Mouse (Mus musculus): Measurements from ENCODE around the gene March9. TPM values are rescaled to one million over a fixed set of nuclear protein-coding genes. Genes with fewer than 3 reads are reported as not detected.
A peak's percentile ranks its signal among the peaks of the same experiment; 100 is the strongest.

March9 gene
- polyA plus RNA-seq, 1 experiment from 2014 or later, result 0.12 TPM

GRCm38 (mm10) chr10:127094382-127094802 lies 34.4 kb upstream of the March9 start:
- Histone ChIP-seq H3K4me2 (ENCODE audit: low read depth, low read length) (no peak overlapping the region), H3K4me1 (ENCODE audit: control insufficient read depth, insufficient read depth, low read length) (peaks cover 15% of the 10 kb centered on the region), H3K36me3 (ENCODE audit: control insufficient read depth, insufficient read depth) (peaks cover 9% of the 10 kb centered on the region), H3K27me3 (ENCODE audit: control insufficient read depth, insufficient read depth, low read length) (peaks cover 43% of the 10 kb centered on the region), H3K9me3 (replicated peaks; ENCODE audit: control insufficient read depth, low read length) (no peaks in the 10 kb centered on the region), H3K27ac (ENCODE audit: low read length) (no peak overlapping the region), H3K9ac (ENCODE audit: low read length) (no peak overlapping the region), H3K4me3 (ENCODE audit: low read length) (no peak overlapping the region)
- 0 out of 2 replicates have a peak, but pooled peaks have one; percentile 18 for ATAC-seq (replicated peaks; ENCODE audit: extremely low read depth, insufficient read depth, low FRiP score)
- WGBS, result 24% methylated on average over 7 of the region's 7 CpGs

GRCm38 (mm10) chr10:127092742-127093141 lies 32.8 kb upstream of the March9 start:
- peaks cover 15% of the 10 kb centered on the region for H3K4me1 ChIP-seq (ENCODE audit: control insufficient read depth, insufficient read depth, low read length)
- H3K27ac ChIP-seq (ENCODE audit: low read length), result no peak overlapping the region
- H3K4me3 ChIP-seq (ENCODE audit: low read length), result no peak overlapping the region
- WGBS, result 61% methylated on average over 4 of the region's 4 CpGs
- ATAC-seq (replicated peaks; ENCODE audit: extremely low read depth, insufficient read depth, low FRiP score), result no peak
- H3K36me3 ChIP-seq (ENCODE audit: control insufficient read depth, insufficient read depth), result peaks cover 8% of the 10 kb centered on the region
- no peak overlapping the region for H3K9ac ChIP-seq (ENCODE audit: low read length)
- no peak overlapping the region for H3K4me2 ChIP-seq (ENCODE audit: low read depth, low read length)
- H3K27me3 ChIP-seq (ENCODE audit: control insufficient read depth, insufficient read depth, low read length), result peaks cover 51% of the 10 kb centered on the region
- no peaks in the 10 kb centered on the region for H3K9me3 ChIP-seq (replicated peaks; ENCODE audit: control insufficient read depth, low read length)

GRCm38 (mm10) chr10:127091507-127092396 lies 31.8 kb upstream of the March9 start:
- Histone ChIP-seq H3K4me2 (ENCODE audit: low read depth, low read length) (peak overlapping the region; percentile 49), H3K4me3 (ENCODE audit: low read length) (peak overlapping the region; percentile 32), H3K36me3 (ENCODE audit: control insufficient read depth, insufficient read depth) (peaks cover 8% of the 10 kb centered on the region), H3K27ac (ENCODE audit: low read length) (no peak overlapping the region), H3K9ac (ENCODE audit: low read length) (no peak overlapping the region), H3K4me1 (ENCODE audit: control insufficient read depth, insufficient read depth, low read length) (peaks cover 15% of the 10 kb centered on the region), H3K27me3 (ENCODE audit: control insufficient read depth, insufficient read depth, low read length) (peaks cover 56% of the 10 kb centered on the region), H3K9me3 (replicated peaks; ENCODE audit: control insufficient read depth, low read length) (no peaks in the 10 kb centered on the region)
- WGBS, result 10% methylated on average over 49 of the region's 51 CpGs
- ATAC-seq (replicated peaks; ENCODE audit: extremely low read depth, insufficient read depth, low FRiP score), result 0 out of 2 replicates have a peak, but pooled peaks have one; percentile 37

- Histone ChIP-seq H3K9ac (ENCODE audit: low read length) (no peak overlapping the region), H3K4me3 (ENCODE audit: low read length) (peak overlapping the region; percentile 32), H3K27ac (ENCODE audit: low read length) (no peak overlapping the region), H3K27me3 (ENCODE audit: control insufficient read depth, insufficient read depth, low read length) (peaks cover 56% of the 10 kb centered on the region), H3K4me2 (ENCODE audit: low read depth, low read length) (peak overlapping the region; percentile 49), H3K4me1 (ENCODE audit: control insufficient read depth, insufficient read depth, low read length) (peaks cover 15% of the 10 kb centered on the region), H3K36me3 (ENCODE audit: control insufficient read depth, insufficient read depth) (peaks cover under 1% of the 10 kb centered on the region), H3K9me3 (replicated peaks; ENCODE audit: control insufficient read depth, low read length) (no peaks in the 10 kb centered on the region)
- WGBS, result 15% methylated on average over 57 of the region's 57 CpGs
- ATAC-seq (replicated peaks; ENCODE audit: extremely low read depth, insufficient read depth, low FRiP score), result peak; percentile 20; the same call in 1 of the 2 replicates
Measured at GRCm38 (mm10) chr10:127090560-127091411, 30.8 kb upstream of the March9 start.

GRCm38 (mm10) chr10:127085633-127086032 lies 25.6 kb upstream of the March9 start:
- WGBS, result 60% methylated on average over 6 of the region's 6 CpGs
- Histone ChIP-seq H3K9me3 (replicated peaks; ENCODE audit: control insufficient read depth, low read length) (no peaks in the 10 kb centered on the region), H3K4me2 (ENCODE audit: low read depth, low read length) (no peak overlapping the region), H3K36me3 (ENCODE audit: control insufficient read depth, insufficient read depth) (no peaks in the 10 kb centered on the region), H3K27me3 (ENCODE audit: control insufficient read depth, insufficient read depth, low read length) (peaks cover 56% of the 10 kb centered on the region), H3K9ac (ENCODE audit: low read length) (no peak overlapping the region), H3K27ac (ENCODE audit: low read length) (no peak overlapping the region), H3K4me3 (ENCODE audit: low read length) (no peak overlapping the region), H3K4me1 (ENCODE audit: control insufficient read depth, insufficient read depth, low read length) (peaks cover 3% of the 10 kb centered on the region; the same call in 1 of the 2 replicates)
- no peak for ATAC-seq (replicated peaks; ENCODE audit: extremely low read depth, insufficient read depth, low FRiP score)

GRCm38 (mm10) chr10:127085052-127085451 lies 25.1 kb upstream of the March9 start:
- Histone ChIP-seq H3K36me3 (ENCODE audit: control insufficient read depth, insufficient read depth) (no peaks in the 10 kb centered on the region), H3K9me3 (replicated peaks; ENCODE audit: control insufficient read depth, low read length) (no peaks in the 10 kb centered on the region), H3K4me1 (ENCODE audit: control insufficient read depth, insufficient read depth, low read length) (peaks cover 4% of the 10 kb centered on the region; the same call in 1 of the 2 replicates), H3K4me3 (ENCODE audit: low read length) (no peak overlapping the region), H3K27me3 (ENCODE audit: control insufficient read depth, insufficient read depth, low read length) (peaks cover 56% of the 10 kb centered on the region), H3K9ac (ENCODE audit: low read length) (no peak overlapping the region), H3K4me2 (ENCODE audit: low read depth, low read length) (no peak overlapping the region), H3K27ac (ENCODE audit: low read length) (no peak overlapping the region)
- 76% methylated on average over 9 of the region's 9 CpGs for WGBS
- ATAC-seq (replicated peaks; ENCODE audit: extremely low read depth, insufficient read depth, low FRiP score), result no peak

GRCm38 (mm10) chr10:127083915-127084306 lies 23.9 kb upstream of the March9 start:
- no peak overlapping the region for H3K4me3 ChIP-seq (ENCODE audit: low read length)
- H3K27me3 ChIP-seq (ENCODE audit: control insufficient read depth, insufficient read depth, low read length), result peaks cover 56% of the 10 kb centered on the region
- H3K4me2 ChIP-seq (ENCODE audit: low read depth, low read length), result no peak overlapping the region
- no peak overlapping the region for H3K27ac ChIP-seq (ENCODE audit: low read length)
- H3K4me1 ChIP-seq (ENCODE audit: control insufficient read depth, insufficient read depth, low read length), result peaks cover 12% of the 10 kb centered on the region
- H3K9me3 ChIP-seq (replicated peaks; ENCODE audit: control insufficient read depth, low read length), result no peaks in the 10 kb centered on the region
- H3K9ac ChIP-seq (ENCODE audit: low read length), result no peak overlapping the region
- ATAC-seq (replicated peaks; ENCODE audit: extremely low read depth, insufficient read depth, low FRiP score), result no peak
- no peaks in the 10 kb centered on the region for H3K36me3 ChIP-seq (ENCODE audit: control insufficient read depth, insufficient read depth)
- 42% methylated on average over 5 of the region's 5 CpGs for WGBS

- H3K4me3 ChIP-seq (ENCODE audit: low read length), result no peak overlapping the region
- WGBS, result 35% methylated on average over 8 of the region's 8 CpGs
- no peak overlapping the region for H3K27ac ChIP-seq (ENCODE audit: low read length)
- H3K36me3 ChIP-seq (ENCODE audit: control insufficient read depth, insufficient read depth), result no peaks in the 10 kb centered on the region
- H3K4me2 ChIP-seq (ENCODE audit: low read depth, low read length), result no peak overlapping the region
- H3K4me1 ChIP-seq (ENCODE audit: control insufficient read depth, insufficient read depth, low read length), result peaks cover 12% of the 10 kb centered on the region
- H3K9ac ChIP-seq (ENCODE audit: low read length), result no peak overlapping the region
- ATAC-seq (replicated peaks; ENCODE audit: extremely low read depth, insufficient read depth, low FRiP score), result no peak
- no peaks in the 10 kb centered on the region for H3K9me3 ChIP-seq (replicated peaks; ENCODE audit: control insufficient read depth, low read length)
- H3K27me3 ChIP-seq (ENCODE audit: control insufficient read depth, insufficient read depth, low read length), result peaks cover 61% of the 10 kb centered on the region
Measured at GRCm38 (mm10) chr10:127083292-127083914, 23.4 kb upstream of the March9 start.

Measured in heart, embryonic 16.5 days (tissue).